Mouse (Mus musculus): ENCODE measurements around the gene Mcm5.

DNA sequence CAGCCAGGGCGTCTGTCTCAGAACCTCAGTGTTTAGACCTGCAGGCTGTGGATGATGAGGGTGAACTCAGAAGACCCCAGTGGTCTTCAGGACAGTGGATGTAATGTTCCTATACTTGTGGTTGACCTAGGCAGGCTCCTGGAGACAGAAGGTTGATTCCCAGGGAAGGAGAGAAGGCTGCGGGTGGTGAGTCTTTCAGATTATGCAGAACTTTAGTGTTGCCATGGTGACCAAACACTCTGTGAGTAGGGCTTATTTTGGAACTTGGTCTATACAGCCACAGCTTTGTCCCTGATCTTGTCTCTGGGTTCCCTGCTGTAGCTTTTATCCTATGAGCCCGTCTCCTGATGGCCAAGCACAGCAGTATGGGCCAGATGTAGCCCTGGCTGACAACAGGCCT is 28.2 kb downstream of the Mcm5 start:
- TF ChIP-seq POLR2A (IDR thresholded peaks at IDR 0.05; ENCODE audit: borderline replicate concordance, extremely low read depth, low read depth, low read length) (no peak), CTCF (IDR thresholded peaks at IDR 0.05; ENCODE audit: insufficient read depth, low read length) (no peak)
